Mouse (Mus musculus) cortical plate, adult 2 months (tissue): ENCODE measurements around the gene Rrbp1.

ENCODE experiments used
- CTCF ChIP-seq: fragments of 200-500 bp; IDR thresholded peaks from 2 replicates; pipeline ENCODE4 v1.5.1; 2011; ENCODE audit warnings: mild to moderate bottlenecking, control low read depth, low read length; ENCODE audit not compliant: insufficient read depth; ENCODE audit errors: extremely low read depth
- POLR2A ChIP-seq: fragments of 200-500 bp; IDR thresholded peaks from 2 replicates; pipeline ENCODE4 v1.6.1; 2011; ENCODE audit warnings: mild to moderate bottlenecking, low read length, control low read depth; ENCODE audit not compliant: insufficient read depth; ENCODE audit errors: extremely low read depth

GRCm38 (mm10) chr2:144010282-144011044 lies 600 bp downstream of the Rrbp1 start:
- TF ChIP-seq CTCF (0 out of 2 replicates have a peak, but pooled peaks have one; percentile 27), POLR2A (no peak)
